Mouse (Mus musculus) myocyte (in vitro differentiated cells): ENCODE measurements around the gene Ppt1. TPM values are rescaled to one million over a fixed set of nuclear protein-coding genes. Genes with fewer than 3 reads are reported as not detected.

Source experiments
- H3K27me3 ChIP-seq: one replicate; pipeline ENCODE4 v1.6.1; 2011; ENCODE audit not compliant: control insufficient read depth, insufficient read depth, insufficient read length
- H3K36me3 ChIP-seq: one replicate; pipeline ENCODE4 v1.6.1; 2011; ENCODE audit not compliant: control insufficient read depth, insufficient read depth
- H3K4me2 ChIP-seq: one replicate; pipeline ENCODE4 v1.6.1; 2011; ENCODE audit warnings: low read depth, control low read depth
- H3K4me3 ChIP-seq: one replicate; pipeline ENCODE4 v1.5.1; 2011; ENCODE audit warnings: mild to moderate bottlenecking, control low read depth, moderate library complexity
- H3K79me2 ChIP-seq: one replicate; pipeline ENCODE4 v1.6.1; 2011; ENCODE audit not compliant: control insufficient read depth, insufficient read depth
- H3ac ChIP-seq: one replicate; pipeline ENCODE4 v1.6.1; 2011; ENCODE audit not compliant: control insufficient read depth, insufficient read length
- CEBPB ChIP-seq: IDR thresholded peaks from 2 replicates; pipeline ENCODE4 v1.6.1; 2011; ENCODE audit warnings: mild to moderate bottlenecking, moderate library complexity; ENCODE audit not compliant: poor library complexity, insufficient read depth, severe bottlenecking
- E2F4 ChIP-seq: IDR thresholded peaks from one replicate; pipeline ENCODE4 v1.6.1; 2011; ENCODE audit warnings: mild to moderate bottlenecking, control low read depth, moderate library complexity; ENCODE audit not compliant: insufficient read depth
- MAX ChIP-seq: IDR thresholded peaks from one replicate; pipeline ENCODE4 v1.6.1; 2011; ENCODE audit warnings: low read depth, mild to moderate bottlenecking, control low read depth
- MYOD1 ChIP-seq, 3 experiments: IDR thresholded peaks; one replicate each; pipeline ENCODE4 v1.6.1; 2011; ENCODE audit warnings: control low read depth in 2 of 3, low read depth in 2 of 3, mild to moderate bottlenecking in 2 of 3, moderate library complexity in 1 of 3; ENCODE audit not compliant: insufficient read length in 2 of 3, control insufficient read depth in 1 of 3
- MYOG ChIP-seq, 3 experiments: IDR thresholded peaks; one replicate each; pipeline ENCODE4 v1.6.1; 2011; ENCODE audit warnings: control low read depth in 2 of 3, low read depth in 2 of 3, mild to moderate bottlenecking in 2 of 3; ENCODE audit not compliant: insufficient read length in 2 of 3, control insufficient read depth in 1 of 3, insufficient read depth in 1 of 3
- POLR2A ChIP-seq: IDR thresholded peaks from one replicate; pipeline ENCODE4 v1.6.1; 2011; ENCODE audit warnings: low read depth, mild to moderate bottlenecking, control low read depth, moderate library complexity; ENCODE audit not compliant: insufficient read length
- POLR2AphosphoS2 ChIP-seq: IDR thresholded peaks from one replicate; pipeline ENCODE4 v1.6.1; 2011; ENCODE audit warnings: low read depth, control low read depth; ENCODE audit not compliant: insufficient read length
- REST ChIP-seq: IDR thresholded peaks from one replicate; pipeline ENCODE4 v1.6.1; 2011; ENCODE audit warnings: mild to moderate bottlenecking, control low read depth, moderate library complexity; ENCODE audit not compliant: insufficient read depth, insufficient read length
- SRF ChIP-seq: IDR thresholded peaks from one replicate; pipeline ENCODE4 v1.6.1; 2011; ENCODE audit warnings: low read depth; ENCODE audit not compliant: control insufficient read depth, insufficient read length
- TCF12 ChIP-seq: IDR thresholded peaks from one replicate; pipeline ENCODE4 v1.6.1; 2011; ENCODE audit warnings: mild to moderate bottlenecking, control low read depth; ENCODE audit not compliant: poor library complexity, insufficient read depth, severe bottlenecking
- TCF3 ChIP-seq: IDR thresholded peaks from one replicate; pipeline ENCODE4 v1.6.1; 2011; ENCODE audit warnings: low read depth, control low read depth; ENCODE audit not compliant: insufficient read length
- USF1 ChIP-seq: IDR thresholded peaks from one replicate; pipeline ENCODE4 v1.6.1; 2011; ENCODE audit warnings: low read depth, mild to moderate bottlenecking, control low read depth, moderate library complexity
- polyA plus RNA-seq: library from polyadenylated mRNA; unstranded; fragments of >200 nt; fragmentation: generic; extraction: Trizol; gene quantifications from one replicate; pipeline ENCODE4 v1.2.1, GENCODE M21; 2012; ENCODE audit warnings: missing spikeins

Ppt1 gene
- polyA plus RNA-seq, 1 experiment, result 49.9 TPM

- H3K79me2 ChIP-seq, result peaks cover 28% of the 10 kb centered on the region
- H3K27me3 ChIP-seq, result no peaks in the 10 kb centered on the region
- no peak overlapping the region for H3K4me3 ChIP-seq
- H3K36me3 ChIP-seq, result peaks cover 45% of the 10 kb centered on the region
- H3ac ChIP-seq, result no peak overlapping the region
- no peak overlapping the region for H3K4me2 ChIP-seq
- TF ChIP-seq REST, result no peak
- TF ChIP-seq MYOD1 (IDR thresholded peaks at IDR 0.05; ENCODE audit: control insufficient read depth in 1 of 3, insufficient read length in 2 of 3, low read depth in 2 of 3), result no peak
- no peak for TF ChIP-seq TCF12
- no peak for TF ChIP-seq SRF
- TF ChIP-seq TCF3, result no peak
- TF ChIP-seq POLR2A, result no peak
- TF ChIP-seq CEBPB, result no peak
- TF ChIP-seq USF1, result no peak
- TF ChIP-seq POLR2AphosphoS2, result no peak
- TF ChIP-seq MAX, result no peak
- no peak for TF ChIP-seq E2F4
- TF ChIP-seq MYOG (IDR thresholded peaks at IDR 0.05; ENCODE audit: control insufficient read depth in 1 of 3, insufficient read depth in 1 of 3, insufficient read length in 2 of 3, low read depth in 2 of 3), result no peak
Observed at GRCm38 (mm10) chr4:122870027-122870426, 34.0 kb downstream of the Ppt1 start.

GRCm38 (mm10) chr4:122870741-122871140 is 34.7 kb downstream of the Ppt1 start:
- H3K4me2 ChIP-seq, result no peak overlapping the region
- H3K27me3 ChIP-seq, result no peaks in the 10 kb centered on the region
- H3K79me2 ChIP-seq, result peaks cover 35% of the 10 kb centered on the region
- no peak overlapping the region for H3ac ChIP-seq
- peaks cover 38% of the 10 kb centered on the region for H3K36me3 ChIP-seq
- TF ChIP-seq MYOD1 (IDR thresholded peaks at IDR 0.05; ENCODE audit: control insufficient read depth in 1 of 3, insufficient read length in 2 of 3, low read depth in 2 of 3) (no peak), USF1 (no peak), TCF3 (no peak), POLR2A (no peak), POLR2AphosphoS2 (no peak), MYOG (IDR thresholded peaks at IDR 0.05; ENCODE audit: control insufficient read depth in 1 of 3, insufficient read depth in 1 of 3, insufficient read length in 2 of 3, low read depth in 2 of 3) (no peak), E2F4 (no peak), CEBPB (no peak), TCF12 (no peak), REST (no peak), SRF (no peak)
- H3K4me3 ChIP-seq, result no peak overlapping the region

- Histone ChIP-seq H3K4me3 (no peak overlapping the region), H3K27me3 (no peaks in the 10 kb centered on the region), H3ac (no peak overlapping the region), H3K79me2 (peaks cover 40% of the 10 kb centered on the region), H3K4me2 (no peak overlapping the region), H3K36me3 (peaks cover 33% of the 10 kb centered on the region)
- no peak for TF ChIP-seq TCF12
- TF ChIP-seq CEBPB, result no peak
- no peak for TF ChIP-seq SRF
- TF ChIP-seq MAX, result no peak
- no peak for TF ChIP-seq E2F4
- TF ChIP-seq TCF3, result no peak
- TF ChIP-seq POLR2AphosphoS2, result no peak
- TF ChIP-seq MYOD1 (IDR thresholded peaks at IDR 0.05; ENCODE audit: control insufficient read depth in 1 of 3, insufficient read length in 2 of 3, low read depth in 2 of 3), result no peak
- no peak for TF ChIP-seq POLR2A
- no peak for TF ChIP-seq USF1
Observed at GRCm38 (mm10) chr4:122871269-122871668, 35.2 kb downstream of the Ppt1 start.

GRCm38 (mm10) chr4:122871989-122872388 is 35.9 kb downstream of the Ppt1 start:
- Histone ChIP-seq H3K4me2 (no peak overlapping the region), H3K79me2 (peaks cover 47% of the 10 kb centered on the region), H3K27me3 (no peaks in the 10 kb centered on the region), H3K4me3 (no peak overlapping the region), H3K36me3 (peaks cover 29% of the 10 kb centered on the region), H3ac (no peak overlapping the region)
- TF ChIP-seq MAX (no peak), TCF3 (no peak), POLR2AphosphoS2 (no peak), REST (no peak), MYOD1 (IDR thresholded peaks at IDR 0.05; ENCODE audit: control insufficient read depth in 1 of 3, insufficient read length in 2 of 3, low read depth in 2 of 3) (no peak), POLR2A (no peak), USF1 (no peak), TCF12 (no peak), CEBPB (no peak), E2F4 (no peak), MYOG (IDR thresholded peaks at IDR 0.05; ENCODE audit: control insufficient read depth in 1 of 3, insufficient read depth in 1 of 3, insufficient read length in 2 of 3, low read depth in 2 of 3) (no peak), SRF (no peak)
